ENCODE assay signal across 9 mouse cellular contexts in genomic region chr7:132213460-132213859, GRCm38 (mm10). TPM values are rescaled to one million over a fixed set of nuclear protein-coding genes. Genes with fewer than 3 reads are reported as not detected.
DNase-seq lines count a peak whose midpoint lies in the region; ATAC-seq and TF ChIP-seq lines count a peak whose summit lies in the region.
"Had no signal": no experiment of that assay in that cellular context is flagged by ENCODE, and none has a peak within 500 bp of the region (broad histone marks: within the 10 kb centered on the region; RNA-seq: fewer than 3 reads in every experiment).

No protein-coding gene starts in this region.

- H3K27me3 ChIP-seq in spleen, adult 2 months (ENCODE audit: control insufficient read depth, insufficient read depth, low read length): no peaks in the 10 kb centered on the region
- H3K27me3 ChIP-seq in forebrain, embryonic 14.5 days (replicated peaks; ENCODE audit: control insufficient read depth, insufficient read depth, low read length): no peaks in the 10 kb centered on the region
- H3K27me3 ChIP-seq in hindbrain, embryonic 14.5 days (ENCODE audit: control insufficient read depth, insufficient read depth, low read length): no peaks in the 10 kb centered on the region
- H3K27me3 ChIP-seq: neural tube, embryonic 12.5 days had no signal

- no peaks in the 10 kb centered on the region for H3K36me3 ChIP-seq in spleen, adult 2 months (ENCODE audit: control insufficient read depth, insufficient read depth, low read length)
- H3K36me3 ChIP-seq in forebrain, embryonic 14.5 days (ENCODE audit: control insufficient read depth, insufficient read depth, low read length): no peaks in the 10 kb centered on the region
- H3K36me3 ChIP-seq in hindbrain, embryonic 14.5 days (replicated peaks; ENCODE audit: control insufficient read depth, insufficient read depth): no peaks in the 10 kb centered on the region
- H3K36me3 ChIP-seq: neural tube, embryonic 12.5 days had no signal

- peak; percentile 57; the same call in 1 of the 2 replicates for TF ChIP-seq CTCF in spleen, adult 2 months (IDR thresholded peaks at IDR 0.05; ENCODE audit: extremely low read depth, insufficient read depth, insufficient read length, insufficient replicate concordance)

- intact Hi-C loops in left cerebral cortex, postnatal 25 days (cut with DNase I): loop anchor here (1.0 to 10.0 kb wide), 2 partner anchors 314 to 649 kb away; partner anchors contain the start of gene Bub3

- H3K4me2 ChIP-seq in forebrain, embryonic 14.5 days (ENCODE audit: low read length): no peak overlapping the region
- H3K4me2 ChIP-seq in hindbrain, embryonic 14.5 days (replicated peaks): no peak overlapping the region
- H3K4me2 ChIP-seq: neural tube, embryonic 12.5 days had no signal

- DNase-seq in spleen, adult 2 months (ENCODE audit: low read depth in 1 of 2, low spot score in 2 of 2): no peak
- DNase-seq in spleen, postnatal 14 days (ENCODE audit: low spot score in 2 of 2): no peak
- DNase-seq in brain, adult 2 months (ENCODE audit: low read depth, low spot score): peak; percentile 85
- DNase-seq in forebrain, embryonic 14.5 days (ENCODE audit: low spot score): peak; percentile 84
- DNase-seq in hindbrain, embryonic 14.5 days (ENCODE audit: low spot score): peak; percentile 87
- peak; percentile 87 for DNase-seq in left cerebral cortex, postnatal 25 days (ENCODE audit: low spot score in 2 of 2)
- DNase-seq in ovary, postnatal 14 days (ENCODE audit: low spot score): peak; percentile 67

- no peaks in the 10 kb centered on the region for H3K4me1 ChIP-seq in spleen, adult 2 months (ENCODE audit: control insufficient read depth, insufficient read depth, insufficient read length)
- H3K4me1 ChIP-seq in forebrain, embryonic 14.5 days (ENCODE audit: control insufficient read depth, insufficient read depth, low read length): peaks cover 10% of the 10 kb centered on the region
- H3K4me1 ChIP-seq in hindbrain, embryonic 14.5 days (replicated peaks; ENCODE audit: control insufficient read depth, insufficient read depth, low read length): no peaks in the 10 kb centered on the region
- H3K4me1 ChIP-seq: neural tube, embryonic 12.5 days had no signal

- no peak overlapping the region; the same call in 1 of the 2 replicates for H3K9ac ChIP-seq in forebrain, embryonic 14.5 days (ENCODE audit: low read length)
- no peak overlapping the region for H3K9ac ChIP-seq in hindbrain, embryonic 14.5 days
- H3K9ac ChIP-seq: neural tube, embryonic 12.5 days had no signal

- WGBS in spleen, adult 2 months: 20% methylated on average over 8 of the region's 8 CpGs
- WGBS in forebrain, embryonic 14.5 days: 8% methylated on average over 8 of the region's 8 CpGs
- WGBS in hindbrain, embryonic 14.5 days: 8% methylated on average over 8 of the region's 8 CpGs

- ATAC-seq in forebrain, embryonic 14.5 days: peak; percentile 63
- ATAC-seq in hindbrain, embryonic 14.5 days (ENCODE audit: low FRiP score): no peak
- ATAC-seq in megakaryocyte-erythroid progenitor cell, adult 5-6 weeks (replicated peaks; ENCODE audit: low FRiP score, low TSS enrichment, poor library complexity, severe bottlenecking): no peak

- H3K4me3 ChIP-seq in spleen, adult 2 months (ENCODE audit: extremely low read depth, insufficient read depth, insufficient read length): no peak overlapping the region
- no peak overlapping the region for H3K4me3 ChIP-seq in forebrain, embryonic 14.5 days (ENCODE audit: low read depth, low read length)
- H3K4me3 ChIP-seq in hindbrain, embryonic 14.5 days (replicated peaks; ENCODE audit: low read length): no peak overlapping the region
- H3K4me3 ChIP-seq: neural tube, embryonic 12.5 days had no signal

- H3K9me3 ChIP-seq in forebrain, embryonic 14.5 days (replicated peaks; ENCODE audit: control insufficient read depth, low read length): no peaks in the 10 kb centered on the region
- no peaks in the 10 kb centered on the region for H3K9me3 ChIP-seq in hindbrain, embryonic 14.5 days (ENCODE audit: control insufficient read depth, low read length)
- H3K9me3 ChIP-seq: neural tube, embryonic 12.5 days had no signal

- TF ChIP-seq POLR2A in spleen, adult 2 months (IDR thresholded peaks at IDR 0.05; ENCODE audit: low read depth, low read length): no peak

- no peak overlapping the region for H3K27ac ChIP-seq in spleen, adult 2 months (ENCODE audit: insufficient read depth, low read length)
- H3K27ac ChIP-seq in forebrain, embryonic 14.5 days (ENCODE audit: low read depth, low read length): no peak overlapping the region
- no peak overlapping the region for H3K27ac ChIP-seq in hindbrain, embryonic 14.5 days
- H3K27ac ChIP-seq: neural tube, embryonic 12.5 days had no signal

RNA-seq across cellular contexts. Expression of gene Cpxm2, which starts 58.9 kb away (rescaled TPM):
- 5.8 and 7.6 TPM in 2 replicates for polyA plus RNA-seq in spleen, adult 2 months (2012; rRNA removed)
- 1.2 and 1.6 TPM in 2 replicates for polyA plus RNA-seq in forebrain, embryonic 14.5 days (2014; fragmentation: Nextera tagmentation; extraction: Ambion mirVana)
- polyA plus RNA-seq in hindbrain, embryonic 14.5 days (2014; fragmentation: Nextera tagmentation; extraction: Ambion mirVana): 1.6 and 2.1 TPM in 2 replicates
- total RNA-seq in left cerebral cortex, postnatal 25 days (2021): 1 to 10 TPM; 3.9 to 4.2 TPM
- total RNA-seq in megakaryocyte-erythroid progenitor cell, adult 5-6 weeks (2014; fragmentation: Nextera tagmentation): not detected in 2 replicates
- not detected in 2 replicates for total RNA-seq in megakaryocyte-erythroid progenitor cell, adult 5-6 weeks (2017)

Comparison
In these comparisons a context has a peak if more than half of its experiments do, and no peak if none do; other contexts are left out.
1. DNase-seq: peak in brain, adult 2 months (single experiment), forebrain, embryonic 14.5 days (single experiment), hindbrain, embryonic 14.5 days (single experiment), left cerebral cortex, postnatal 25 days (2 of 2) and ovary, postnatal 14 days (single experiment); none in spleen, adult 2 months (0 of 2) and spleen, postnatal 14 days (0 of 2).